Mouse (Mus musculus): Measurements from ENCODE around the gene 4430402I18Rik.

GRCm38 (mm10) chr19:29008069-29008706 is 40.6 kb upstream of the 4430402I18Rik start:
- TF ChIP-seq POLR2A (IDR thresholded peaks at IDR 0.05; ENCODE audit: borderline replicate concordance, extremely low read depth, insufficient read depth, insufficient read length, poor library complexity, severe bottlenecking) (no peak), CTCF (IDR thresholded peaks at IDR 0.05; ENCODE audit: borderline replicate concordance, extremely low read depth, insufficient read depth, insufficient read length) (no peak)

Data from brain, embryonic 14.5 days (tissue).